18 mouse cellular contexts compared by ENCODE assay signal in the genomic region with DNA sequence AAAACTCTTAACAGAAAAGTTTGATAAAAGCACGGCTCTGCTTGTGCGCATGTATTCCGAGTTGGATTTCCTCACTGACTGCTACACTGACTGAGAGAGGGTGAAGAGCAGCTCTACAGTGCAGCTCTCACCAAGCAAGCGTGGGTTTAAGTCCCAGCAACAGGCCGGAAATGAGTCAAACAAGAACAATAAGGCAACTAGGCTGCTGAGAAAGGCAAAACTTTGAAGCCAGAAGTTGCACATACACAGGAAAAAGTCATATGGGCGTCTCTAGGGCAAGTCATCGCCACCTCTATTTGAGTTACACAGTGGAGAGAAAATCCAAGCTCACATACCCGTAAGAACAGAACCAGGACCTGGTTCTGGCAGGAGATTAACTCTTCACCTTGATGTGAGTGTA. TPM values are rescaled to one million over a fixed set of nuclear protein-coding genes. Genes with fewer than 3 reads are reported as not detected.
DNase-seq lines count a peak whose midpoint lies in the region; ATAC-seq and TF ChIP-seq lines count a peak whose summit lies in the region.
"Had no signal": no experiment of that assay in that cellular context is flagged by ENCODE, and none has a peak within 500 bp of the region (broad histone marks: within the 10 kb centered on the region; RNA-seq: fewer than 3 reads in every experiment).

No protein-coding gene starts in this region.

- DNase-seq in kidney, adult 2 months: no peak
- no peak for DNase-seq in kidney, postnatal 36 days
- DNase-seq in midbrain, embryonic 11.5 days (ENCODE audit: low spot score, missing footprints): peak; percentile 65
- DNase-seq in midbrain, postnatal 0 days (ENCODE audit: low spot score): no peak
- no peak for DNase-seq in natural killer cell, adult 2 months (ENCODE audit: low spot score in 2 of 2)
- DNase-seq in hindbrain, postnatal 0 days (ENCODE audit: low spot score): no peak
- DNase-seq: adrenal gland, postnatal 10 days; cerebellum, postnatal 25 days; kidney, postnatal 4 days; right cerebral cortex, postnatal 4 days; thymus, postnatal 4 days had no signal

- no peak for TF ChIP-seq CTCF in kidney, adult 2 months (conservative IDR thresholded peaks at IDR 0.05; ENCODE audit: insufficient read depth, insufficient read length, low read depth, low read length)
- no peak for TF ChIP-seq CTCF in midbrain, postnatal 0 days (IDR thresholded peaks at IDR 0.05)
- TF ChIP-seq CTCF in bone marrow macrophage, adult 2 months (IDR thresholded peaks at IDR 0.05; ENCODE audit: low read depth, low read length): no peak
- TF ChIP-seq CTCF in hindbrain, postnatal 0 days (IDR thresholded peaks at IDR 0.05; ENCODE audit: low read depth): no peak

- H3K27ac ChIP-seq in kidney, adult 2 months (ENCODE audit: insufficient read depth, low read depth, low read length): peak overlapping the region; percentile 39; the same call in 1 of the 2 replicates
- no peak overlapping the region for H3K27ac ChIP-seq in midbrain, embryonic 11.5 days (ENCODE audit: low read depth, low read length)
- H3K27ac ChIP-seq in midbrain, postnatal 0 days (ENCODE audit: low read depth, low read length): no peak overlapping the region
- H3K27ac ChIP-seq in bone marrow macrophage, adult 2 months (ENCODE audit: insufficient read depth, low read depth, low read length): peak overlapping the region; percentile 39
- H3K27ac ChIP-seq in stomach, embryonic 16.5 days (ENCODE audit: low read length): peak overlapping the region; percentile 30; the same call in 1 of the 2 replicates
- H3K27ac ChIP-seq in hindbrain, postnatal 0 days: no peak overlapping the region
- H3K27ac ChIP-seq: embryonic facial prominence, embryonic 13.5 days; hindbrain, embryonic 14.5 days; limb, embryonic 10.5 days; liver, embryonic 14.5 days; stomach, embryonic 15.5 days had no signal

- no peak for TF ChIP-seq POLR2A in kidney, adult 2 months (IDR thresholded peaks at IDR 0.05; ENCODE audit: low read depth, low read length)
- no peak for TF ChIP-seq POLR2A in bone marrow macrophage, adult 2 months (IDR thresholded peaks at IDR 0.05; ENCODE audit: borderline replicate concordance, low read depth, low read length)

- H3K36me3 ChIP-seq in kidney, adult 2 months (ENCODE audit: control insufficient read depth, insufficient read depth, low read length): peaks cover 1% of the 10 kb centered on the region; the same call in 1 of the 2 replicates
- peaks cover 11% of the 10 kb centered on the region; the same call in 1 of the 2 replicates for H3K36me3 ChIP-seq in midbrain, embryonic 11.5 days (ENCODE audit: control insufficient read depth, insufficient read depth, low read length)
- H3K36me3 ChIP-seq in midbrain, postnatal 0 days (ENCODE audit: insufficient read depth, low read length): peaks cover 18% of the 10 kb centered on the region
- H3K36me3 ChIP-seq in stomach, embryonic 16.5 days (ENCODE audit: control insufficient read depth, insufficient read depth, low read length): peaks cover 10% of the 10 kb centered on the region; the same call in 1 of the 2 replicates
- peaks cover 26% of the 10 kb centered on the region for H3K36me3 ChIP-seq in hindbrain, postnatal 0 days (ENCODE audit: insufficient read depth, low read length)

- no peak overlapping the region for H3K4me3 ChIP-seq in kidney, adult 2 months (ENCODE audit: insufficient read depth, low read depth, low read length)
- H3K4me3 ChIP-seq in midbrain, embryonic 11.5 days (ENCODE audit: low read depth, low read length): no peak overlapping the region
- no peak overlapping the region for H3K4me3 ChIP-seq in midbrain, postnatal 0 days (ENCODE audit: low read depth, low read length)
- no peak overlapping the region for H3K4me3 ChIP-seq in bone marrow macrophage, adult 2 months (ENCODE audit: insufficient read depth, low read length)
- no peak overlapping the region for H3K4me3 ChIP-seq in stomach, embryonic 16.5 days (replicated peaks; ENCODE audit: low read length)
- H3K4me3 ChIP-seq in hindbrain, postnatal 0 days (ENCODE audit: low read length): no peak overlapping the region
- H3K4me3 ChIP-seq: embryonic facial prominence, embryonic 13.5 days; limb, embryonic 10.5 days; stomach, embryonic 15.5 days had no signal

- ATAC-seq in midbrain, embryonic 11.5 days (ENCODE audit: low FRiP score): no peak
- no peak for ATAC-seq in midbrain, postnatal 0 days (ENCODE audit: low FRiP score)
- ATAC-seq in stomach, embryonic 16.5 days (ENCODE audit: insufficient read depth, low FRiP score): no peak
- ATAC-seq in hindbrain, postnatal 0 days: no peak

- no peaks in the 10 kb centered on the region for H3K9me3 ChIP-seq in midbrain, embryonic 11.5 days (ENCODE audit: control insufficient read depth, low read length)
- no peaks in the 10 kb centered on the region for H3K9me3 ChIP-seq in midbrain, postnatal 0 days (ENCODE audit: low read length)
- H3K9me3 ChIP-seq in stomach, embryonic 16.5 days (replicated peaks; ENCODE audit: control insufficient read depth, low read length): no peaks in the 10 kb centered on the region
- H3K9me3 ChIP-seq in hindbrain, postnatal 0 days (ENCODE audit: low read length): no peaks in the 10 kb centered on the region
- H3K9me3 ChIP-seq: embryonic facial prominence, embryonic 13.5 days; limb, embryonic 10.5 days; stomach, embryonic 15.5 days had no signal

- H3K4me1 ChIP-seq in kidney, adult 2 months (ENCODE audit: control insufficient read depth, insufficient read depth, low read length): 0 out of 2 replicates have a peak, but pooled peaks cover 4% of the 10 kb centered on the region
- H3K4me1 ChIP-seq in midbrain, embryonic 11.5 days (ENCODE audit: control insufficient read depth, insufficient read depth, low read length): no peaks in the 10 kb centered on the region
- H3K4me1 ChIP-seq in midbrain, postnatal 0 days (ENCODE audit: insufficient read depth, low read length): no peaks in the 10 kb centered on the region
- 0 out of 2 replicates have a peak, but pooled peaks cover 4% of the 10 kb centered on the region for H3K4me1 ChIP-seq in bone marrow macrophage, adult 2 months (ENCODE audit: control insufficient read depth, insufficient read depth, low read length)
- H3K4me1 ChIP-seq in stomach, embryonic 16.5 days (ENCODE audit: control insufficient read depth, insufficient read depth, low read length): no peaks in the 10 kb centered on the region
- H3K4me1 ChIP-seq in hindbrain, postnatal 0 days (ENCODE audit: insufficient read depth, low read length): no peaks in the 10 kb centered on the region
- H3K4me1 ChIP-seq: embryonic facial prominence, embryonic 13.5 days; limb, embryonic 10.5 days; stomach, embryonic 15.5 days had no signal

- no peak overlapping the region for H3K9ac ChIP-seq in midbrain, embryonic 11.5 days (ENCODE audit: low read length)
- no peak overlapping the region for H3K9ac ChIP-seq in midbrain, postnatal 0 days (replicated peaks; ENCODE audit: low read length, poor library complexity, severe bottlenecking)
- H3K9ac ChIP-seq in stomach, embryonic 16.5 days (ENCODE audit: low read length): no peak overlapping the region
- H3K9ac ChIP-seq in hindbrain, postnatal 0 days (replicated peaks; ENCODE audit: low read length): no peak overlapping the region
- H3K9ac ChIP-seq: embryonic facial prominence, embryonic 13.5 days; hindbrain, embryonic 14.5 days; liver, embryonic 14.5 days; stomach, embryonic 15.5 days had no signal

- no peak overlapping the region for H3K4me2 ChIP-seq in midbrain, embryonic 11.5 days
- H3K4me2 ChIP-seq in midbrain, postnatal 0 days (ENCODE audit: low read depth, low read length, poor library complexity, severe bottlenecking): no peak overlapping the region
- no peak overlapping the region for H3K4me2 ChIP-seq in stomach, embryonic 16.5 days (ENCODE audit: low read depth, low read length)
- H3K4me2 ChIP-seq in hindbrain, postnatal 0 days (ENCODE audit: low read depth, low read length): no peak overlapping the region
- H3K4me2 ChIP-seq: embryonic facial prominence, embryonic 13.5 days; hindbrain, embryonic 14.5 days; stomach, embryonic 15.5 days had no signal

- 75% methylated on average over 8 of the region's 8 CpGs for WGBS in kidney, adult 2 months
- WGBS in midbrain, embryonic 11.5 days: 94% methylated on average over 8 of the region's 8 CpGs
- 88% methylated on average over 8 of the region's 8 CpGs for WGBS in midbrain, postnatal 0 days
- WGBS in stomach, embryonic 16.5 days: 82% methylated on average over 8 of the region's 8 CpGs
- 89% methylated on average over 8 of the region's 8 CpGs for WGBS in hindbrain, postnatal 0 days

- H3K27me3 ChIP-seq in kidney, adult 2 months (replicated peaks; ENCODE audit: control insufficient read depth, insufficient read depth, low read length): no peaks in the 10 kb centered on the region
- H3K27me3 ChIP-seq in midbrain, embryonic 11.5 days (ENCODE audit: control insufficient read depth, insufficient read depth, low read length): no peaks in the 10 kb centered on the region
- H3K27me3 ChIP-seq in midbrain, postnatal 0 days (ENCODE audit: insufficient read depth, low read length): no peaks in the 10 kb centered on the region
- no peaks in the 10 kb centered on the region for H3K27me3 ChIP-seq in stomach, embryonic 16.5 days (ENCODE audit: control insufficient read depth, insufficient read depth, low read length)
- H3K27me3 ChIP-seq in hindbrain, postnatal 0 days (ENCODE audit: insufficient read depth, low read length): no peaks in the 10 kb centered on the region
- H3K27me3 ChIP-seq: embryonic facial prominence, embryonic 13.5 days; stomach, embryonic 15.5 days had no signal

RNA-seq across cellular contexts. Expression of gene Gm43951, which starts 10.1 kb away (rescaled TPM):
- polyA plus RNA-seq in kidney, adult 2 months (2012; rRNA removed): 0.20 and 0.23 TPM in 2 replicates
- 0.06 and 0.12 TPM in 2 replicates for polyA plus RNA-seq in midbrain, embryonic 11.5 days (2014; fragmentation: Nextera tagmentation; extraction: Ambion mirVana)
- 2.5 and 2.6 TPM in 2 replicates for total RNA-seq in midbrain, postnatal 0 days (2014; rRNA removed)
- polyA plus RNA-seq in midbrain, postnatal 0 days (2015; fragmentation: Nextera tagmentation; extraction: Ambion mirVana): 1.1 and 1.5 TPM in 2 replicates
- 0.31 and 1.0 TPM in 2 replicates for polyA plus RNA-seq in bone marrow macrophage, adult 2 months (2012; ENCODE audit: insufficient read depth, insufficient read length, missing spikeins)
- polyA plus RNA-seq in stomach, embryonic 16.5 days (2015; fragmentation: Nextera tagmentation; extraction: Ambion mirVana): 0.20 and 0.23 TPM in 2 replicates
- 1.7 and 1.8 TPM in 2 replicates for total RNA-seq in hindbrain, postnatal 0 days (2014; rRNA removed)
- 1.2 and 1.4 TPM in 2 replicates for polyA plus RNA-seq in hindbrain, postnatal 0 days (2015; fragmentation: Nextera tagmentation; extraction: Ambion mirVana)

RNA-seq across cellular contexts. Expression of gene 4933427D14Rik, which starts 10.8 kb away (rescaled TPM):
- 4.6 and 4.8 TPM in 2 replicates for polyA plus RNA-seq in kidney, adult 2 months (2012; rRNA removed)
- 19.5 and 20.2 TPM in 2 replicates for polyA plus RNA-seq in midbrain, embryonic 11.5 days (2014; fragmentation: Nextera tagmentation; extraction: Ambion mirVana)
- total RNA-seq in midbrain, postnatal 0 days (2014; rRNA removed): 16.6 and 21.9 TPM in 2 replicates
- polyA plus RNA-seq in midbrain, postnatal 0 days (2015; fragmentation: Nextera tagmentation; extraction: Ambion mirVana): 13.7 and 20.6 TPM in 2 replicates
- polyA plus RNA-seq in bone marrow macrophage, adult 2 months (2012; ENCODE audit: insufficient read depth, insufficient read length, missing spikeins): 5.8 and 7.1 TPM in 2 replicates
- polyA plus RNA-seq in stomach, embryonic 16.5 days (2015; fragmentation: Nextera tagmentation; extraction: Ambion mirVana): 9.4 TPM in 2 replicates
- 12.0 and 14.4 TPM in 2 replicates for total RNA-seq in hindbrain, postnatal 0 days (2014; rRNA removed)
- polyA plus RNA-seq in hindbrain, postnatal 0 days (2015; fragmentation: Nextera tagmentation; extraction: Ambion mirVana): 17.0 and 17.2 TPM in 2 replicates

RNA-seq across cellular contexts. Expression of gene Txndc17, which starts 10.8 kb away (rescaled TPM):
- polyA plus RNA-seq in kidney, adult 2 months (2012; rRNA removed): 125 and 149 TPM in 2 replicates
- polyA plus RNA-seq in midbrain, embryonic 11.5 days (2014; fragmentation: Nextera tagmentation; extraction: Ambion mirVana): 163 and 168 TPM in 2 replicates
- 54.1 and 57.7 TPM in 2 replicates for total RNA-seq in midbrain, postnatal 0 days (2014; rRNA removed)
- polyA plus RNA-seq in midbrain, postnatal 0 days (2015; fragmentation: Nextera tagmentation; extraction: Ambion mirVana): 137 TPM in 2 replicates
- polyA plus RNA-seq in bone marrow macrophage, adult 2 months (2012; ENCODE audit: insufficient read depth, insufficient read length, missing spikeins): 165 and 168 TPM in 2 replicates
- 234 and 235 TPM in 2 replicates for polyA plus RNA-seq in stomach, embryonic 16.5 days (2015; fragmentation: Nextera tagmentation; extraction: Ambion mirVana)
- 46.6 and 51.2 TPM in 2 replicates for total RNA-seq in hindbrain, postnatal 0 days (2014; rRNA removed)
- polyA plus RNA-seq in hindbrain, postnatal 0 days (2015; fragmentation: Nextera tagmentation; extraction: Ambion mirVana): 161 and 162 TPM in 2 replicates

RNA-seq across cellular contexts. Expression of gene Med31, which starts 18.9 kb away (rescaled TPM):
- polyA plus RNA-seq in kidney, adult 2 months (2012; rRNA removed): 8.3 and 9.4 TPM in 2 replicates
- polyA plus RNA-seq in midbrain, embryonic 11.5 days (2014; fragmentation: Nextera tagmentation; extraction: Ambion mirVana): 55.7 and 56.7 TPM in 2 replicates
- 21.4 and 26.5 TPM in 2 replicates for total RNA-seq in midbrain, postnatal 0 days (2014; rRNA removed)
- polyA plus RNA-seq in midbrain, postnatal 0 days (2015; fragmentation: Nextera tagmentation; extraction: Ambion mirVana): 40.7 and 42.4 TPM in 2 replicates
- polyA plus RNA-seq in bone marrow macrophage, adult 2 months (2012; ENCODE audit: insufficient read depth, insufficient read length, missing spikeins): 10.0 and 11.0 TPM in 2 replicates
- polyA plus RNA-seq in stomach, embryonic 16.5 days (2015; fragmentation: Nextera tagmentation; extraction: Ambion mirVana): 32.6 and 34.1 TPM in 2 replicates
- 11.0 and 20.3 TPM in 2 replicates for total RNA-seq in hindbrain, postnatal 0 days (2014; rRNA removed)
- polyA plus RNA-seq in hindbrain, postnatal 0 days (2015; fragmentation: Nextera tagmentation; extraction: Ambion mirVana): 39.5 and 44.5 TPM in 2 replicates

Comparison
In these comparisons a context has a peak if more than half of its experiments do, and no peak if none do; other contexts are left out.
1. H3K27ac ChIP-seq: peak in kidney, adult 2 months (single experiment), bone marrow macrophage, adult 2 months (single experiment) and stomach, embryonic 16.5 days (single experiment); none in midbrain, embryonic 11.5 days (single experiment), midbrain, postnatal 0 days (single experiment) and hindbrain, postnatal 0 days (single experiment).